Mouse (Mus musculus): ENCODE data around the gene Brd2. TPM values are rescaled to one million over a fixed set of nuclear protein-coding genes. Genes with fewer than 3 reads are reported as not detected.
A peak's percentile ranks its signal among the peaks of the same experiment; 100 is the strongest.

Gene Brd2
- polyA plus RNA-seq, 3 experiments from 2014 or later, result 115 to 154 (median 144) TPM

GRCm38 (mm10) chr17:34079621-34080020 is 42.8 kb downstream of the Brd2 start:
- ATAC-seq, result peak; percentile 87

GRCm38 (mm10) chr17:34079002-34079401 is 43.4 kb downstream of the Brd2 start:
- ATAC-seq, result no peak

- no peak for ATAC-seq
Measured at GRCm38 (mm10) chr17:34078148-34078547, 44.3 kb downstream of the Brd2 start.

GRCm38 (mm10) chr17:34077549-34077948 is 44.9 kb downstream of the Brd2 start:
- peak; percentile 54 for ATAC-seq

GRCm38 (mm10) chr17:34075271-34075670 is 47.2 kb downstream of the Brd2 start:
- no peak for ATAC-seq

- no peak for ATAC-seq
Measured at GRCm38 (mm10) chr17:34072091-34072490, 50.3 kb downstream of the Brd2 start.

GRCm38 (mm10) chr17:34068864-34069263 is 53.6 kb downstream of the Brd2 start:
- no peak for ATAC-seq

Other genes with a start within 250 kb of the Brd2 start
- not detected for gene Gm7029, start 248.8 kb downstream of the Brd2 start, polyA plus RNA-seq (2017; shearing (Covaris generic))
- gene Kifc1, start 232.0 kb downstream of the Brd2 start, polyA plus RNA-seq (2017; shearing (Covaris generic)), result 1 to 10 TPM in 2 of 3 experiments, under 1 TPM in 1; 0.20 to 7.4 (median 1.3) TPM
- gene Platr17, start 217.5 kb downstream of the Brd2 start, polyA plus RNA-seq (2017; shearing (Covaris generic)), result 10 to 100 TPM in 1 of 3 experiments, 1 to 10 TPM in 2; 5.3 to 10.1 (median 5.4) TPM
- gene Daxx, start 213.2 kb downstream of the Brd2 start, polyA plus RNA-seq (2017; shearing (Covaris generic)), result 100 to 1,000 TPM; 101 to 116 (median 102) TPM
- gene Tapbp, start 206.7 kb downstream of the Brd2 start, polyA plus RNA-seq (2017; shearing (Covaris generic)), result 100 to 1,000 TPM; 367 to 428 (median 385) TPM
- gene Zbtb22, start 206.7 kb downstream of the Brd2 start, polyA plus RNA-seq (2017; shearing (Covaris generic)), result 1 to 10 TPM; 3.7 to 6.8 (median 4.8) TPM
- gene Rgl2, start 193.1 kb downstream of the Brd2 start, polyA plus RNA-seq (2017; shearing (Covaris generic)), result 10 to 100 TPM; 14.3 to 37.4 (median 31.7) TPM
- gene Pfdn6, start 182.3 kb downstream of the Brd2 start, polyA plus RNA-seq (2017; shearing (Covaris generic)), result 100 to 1,000 TPM; 114 to 135 (median 124) TPM
- gene Wdr46, start 182.0 kb downstream of the Brd2 start, polyA plus RNA-seq (2017; shearing (Covaris generic)), result 10 to 100 TPM in 2 of 3 experiments, 1 to 10 TPM in 1; 6.8 to 11.0 (median 10.1) TPM
- gene B3galt4, start 171.1 kb downstream of the Brd2 start, polyA plus RNA-seq (2017; shearing (Covaris generic)), result 10 to 100 TPM; 12.8 to 15.1 (median 13.9) TPM
- gene Vps52, start 166.8 kb downstream of the Brd2 start, polyA plus RNA-seq (2017; shearing (Covaris generic)), result 10 to 100 TPM; 27.6 to 30.0 (median 27.8) TPM
- gene Rps18, start 166.6 kb downstream of the Brd2 start, polyA plus RNA-seq (2017; shearing (Covaris generic)), result 1,000 to 10,000 TPM; 3,532 to 7,587 (median 7,167) TPM
- gene H2-K1, start 122.3 kb downstream of the Brd2 start, polyA plus RNA-seq (2017; shearing (Covaris generic)), result 1,000 to 10,000 TPM; 4,943 to 7,708 (median 5,398) TPM
- 1 to 10 TPM; 1.6 to 2.8 (median 2.5) TPM for gene Ring1, start 98.0 kb downstream of the Brd2 start, polyA plus RNA-seq (2017; shearing (Covaris generic))
- 10 to 100 TPM; 28.0 to 31.5 (median 30.7) TPM for gene H2-Ke6, start 94.6 kb downstream of the Brd2 start, polyA plus RNA-seq (2017; shearing (Covaris generic))
- 10 to 100 TPM; 40.8 to 49.3 (median 44.7) TPM for gene Slc39a7, start 91.0 kb downstream of the Brd2 start, polyA plus RNA-seq (2017; shearing (Covaris generic))
- gene Rxrb, start 90.8 kb downstream of the Brd2 start, polyA plus RNA-seq (2017; shearing (Covaris generic)), result 10 to 100 TPM in 2 of 3 experiments, 1 to 10 TPM in 1; 7.8 to 10.6 (median 10.1) TPM
- under 1 TPM in 1 of 3 experiments, not detected in 2; 0.21 TPM for gene Col11a2, start 83.2 kb downstream of the Brd2 start, polyA plus RNA-seq (2017; shearing (Covaris generic))
- 10 to 100 TPM; 14.3 to 81.2 (median 53.9) TPM for gene H2-Oa, start 30.3 kb downstream of the Brd2 start, polyA plus RNA-seq (2017; shearing (Covaris generic))
- gene H2-DMa, start 3.1 kb downstream of the Brd2 start, polyA plus RNA-seq (2017; shearing (Covaris generic)), result 100 to 1,000 TPM in 2 of 3 experiments, 10 to 100 TPM in 1; 75.8 to 241 (median 198) TPM
- 10 to 100 TPM in 2 of 3 experiments, 1 to 10 TPM in 1; 9.2 to 14.4 (median 11.3) TPM for gene H2-DMb2, start 20.7 kb upstream of the Brd2 start, polyA plus RNA-seq (2017; shearing (Covaris generic))
- 1 to 10 TPM; 2.3 to 5.0 (median 4.5) TPM for gene H2-DMb1, start 30.4 kb upstream of the Brd2 start, polyA plus RNA-seq (2017; shearing (Covaris generic))
- 100 to 1,000 TPM; 174 to 216 (median 189) TPM for gene Tap1, start 64.9 kb upstream of the Brd2 start, polyA plus RNA-seq (2017; shearing (Covaris generic))
- 100 to 1,000 TPM; 330 to 403 (median 338) TPM for gene Psmb9, start 65.1 kb upstream of the Brd2 start, polyA plus RNA-seq (2017; shearing (Covaris generic))
- 1,000 to 10,000 TPM in 2 of 3 experiments, 100 to 1,000 TPM in 1; 835 to 1,025 (median 1,010) TPM for gene Psmb8, start 75.1 kb upstream of the Brd2 start, polyA plus RNA-seq (2017; shearing (Covaris generic))
- 100 to 1,000 TPM in 2 of 3 experiments, 10 to 100 TPM in 1; 94.0 to 181 (median 103) TPM for gene Tap2, start 80.9 kb upstream of the Brd2 start, polyA plus RNA-seq (2017; shearing (Covaris generic))
- gene H2-Ob, start 116.3 kb upstream of the Brd2 start, polyA plus RNA-seq (2017; shearing (Covaris generic)), result 10 to 100 TPM in 2 of 3 experiments, 1 to 10 TPM in 1; 8.4 to 87.4 (median 63.4) TPM
- 10 to 100 TPM in 2 of 3 experiments, 1 to 10 TPM in 1; 4.3 to 76.2 (median 34.9) TPM for gene H2-Ab1, start 135.1 kb upstream of the Brd2 start, polyA plus RNA-seq (2017; shearing (Covaris generic))
- gene H2-Aa, start 165.2 kb upstream of the Brd2 start, polyA plus RNA-seq (2017; shearing (Covaris generic)), result 10 to 100 TPM in 2 of 3 experiments, 1 to 10 TPM in 1; 9.3 to 75.1 (median 44.7) TPM
- 10 to 100 TPM; 15.0 to 67.6 (median 57.7) TPM for gene H2-Eb1, start 183.2 kb upstream of the Brd2 start, polyA plus RNA-seq (2017; shearing (Covaris generic))
- under 1 TPM in 2 of 3 experiments, not detected in 1; 0.28 to 0.44 TPM for gene H2-Eb2, start 203.0 kb upstream of the Brd2 start, polyA plus RNA-seq (2017; shearing (Covaris generic))
- not detected for gene Btnl2, start 232.2 kb upstream of the Brd2 start, polyA plus RNA-seq (2017; shearing (Covaris generic))